Mouse (Mus musculus): ENCODE measurements around the gene C1qc. TPM values are rescaled to one million over a fixed set of nuclear protein-coding genes. Genes with fewer than 3 reads are reported as not detected.

C1qc gene
- polyA plus RNA-seq (2015; fragmentation: Nextera tagmentation; extraction: Ambion mirVana): 29.3 and 30.9 TPM in 2 replicates

DNA sequence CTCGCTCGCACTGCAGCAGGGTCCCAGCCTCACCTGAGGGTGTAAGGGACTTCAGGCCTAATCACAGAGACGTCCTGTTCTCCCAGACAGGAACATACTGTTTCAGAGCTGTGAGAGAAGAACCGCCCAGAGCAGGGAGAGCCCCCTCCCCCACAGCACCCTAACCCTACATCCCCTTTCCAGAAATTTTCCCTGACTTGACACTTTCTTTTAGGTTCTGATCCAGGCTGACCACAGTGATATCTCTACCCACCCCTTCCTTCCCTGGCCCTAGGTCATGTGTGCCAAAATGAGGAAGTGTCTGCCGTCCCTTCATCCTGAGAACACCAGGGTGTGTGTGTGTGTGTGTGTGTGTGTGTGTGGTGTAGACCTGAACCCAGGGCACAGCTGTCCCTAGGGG lies at the start of gene C1qc:
TSS of gene C1qc (minus strand) at position 255 of the 400 bp plus-strand sequence.
- 53% methylated on average over 4 of the region's 5 CpGs for WGBS
- H3K4me2 ChIP-seq (replicated peaks; ENCODE audit: low read depth, low read length): no peak within 1 kb of the TSS
- no peaks in the 10 kb centered on the region for H3K36me3 ChIP-seq (ENCODE audit: insufficient read depth, low read length)
- DNase-seq (ENCODE audit: low spot score) (no peak), ATAC-seq (no peak; the same call in 1 of the 2 replicates)
- no peaks in the 10 kb centered on the region for H3K9me3 ChIP-seq (ENCODE audit: low read length)
- no peaks in the 10 kb centered on the region for H3K4me1 ChIP-seq (ENCODE audit: insufficient read depth, low read depth, low read length)
- H3K4me3 ChIP-seq (ENCODE audit: low read depth, low read length): no peak within 1 kb of the TSS
- no peaks in the 10 kb centered on the region for H3K27me3 ChIP-seq (replicated peaks; ENCODE audit: insufficient read depth, low read length)
- H3K9ac ChIP-seq (replicated peaks; ENCODE audit: low read depth): no peak within 1 kb of the TSS
- H3K27ac ChIP-seq (ENCODE audit: low read length): no peak within 1 kb of the TSS
- TF ChIP-seq EP300 (IDR thresholded peaks at IDR 0.05): no peak

DNA sequence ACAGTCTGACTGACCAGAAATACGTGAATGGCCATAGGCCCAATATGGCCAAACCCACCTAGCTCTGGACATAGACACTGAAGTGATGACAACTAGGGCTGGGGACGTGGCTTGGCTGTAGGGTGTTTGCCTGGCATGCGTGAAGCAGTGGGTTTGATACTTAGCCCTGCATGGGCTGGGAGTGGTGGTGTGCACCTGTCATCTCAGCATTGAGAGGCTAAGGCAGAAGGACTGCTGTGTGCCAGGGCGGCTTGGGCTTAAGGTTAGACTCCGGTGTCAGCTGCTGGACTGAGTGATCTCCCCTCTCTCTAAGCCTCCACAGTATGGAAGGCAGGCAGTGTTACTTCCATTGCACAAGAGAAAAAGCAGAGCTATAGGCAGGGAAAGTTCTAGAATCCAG lies 45.1 kb upstream of the C1qc start:
- no peak for ATAC-seq
- H3K36me3 ChIP-seq (ENCODE audit: insufficient read depth, low read length): no peaks in the 10 kb centered on the region

DNA sequence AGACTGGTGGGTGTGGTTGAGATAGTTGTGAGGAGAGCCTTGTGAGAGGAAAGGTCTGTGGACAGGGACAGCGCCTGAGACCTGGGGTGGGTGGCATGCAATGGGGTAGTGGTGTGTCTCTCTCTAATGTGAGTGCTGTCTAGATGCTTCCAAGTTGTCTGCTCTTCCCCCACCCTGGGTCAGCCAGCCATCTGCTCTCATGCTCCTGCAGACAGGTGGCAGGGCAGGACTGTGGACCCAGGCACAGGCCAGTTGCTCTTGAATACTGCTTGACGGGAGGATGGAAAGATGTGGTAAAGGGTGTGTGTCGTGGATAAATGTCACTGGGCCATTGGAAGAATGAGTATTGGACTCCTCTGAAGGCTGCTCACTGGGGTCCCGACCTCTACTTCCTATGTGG lies 44.5 kb upstream of the C1qc start:
- H3K27ac ChIP-seq (ENCODE audit: low read length): no peak overlapping the region
- no peak overlapping the region for H3K4me3 ChIP-seq (ENCODE audit: low read depth, low read length)
- H3K9me3 ChIP-seq (ENCODE audit: low read length): no peaks in the 10 kb centered on the region
- H3K27me3 ChIP-seq (replicated peaks; ENCODE audit: insufficient read depth, low read length): no peaks in the 10 kb centered on the region
- ATAC-seq (no peak), DNase-seq (ENCODE audit: low spot score) (no peak)
- no peak overlapping the region for H3K4me2 ChIP-seq (replicated peaks; ENCODE audit: low read depth, low read length)
- no peaks in the 10 kb centered on the region for H3K36me3 ChIP-seq (ENCODE audit: insufficient read depth, low read length)
- TF ChIP-seq EP300 (IDR thresholded peaks at IDR 0.05): no peak
- TF ChIP-seq CTCF (IDR thresholded peaks at IDR 0.05): no peak
- WGBS: 69% methylated on average over 4 of the region's 4 CpGs
- H3K9ac ChIP-seq (replicated peaks; ENCODE audit: low read depth): no peak overlapping the region
- no peaks in the 10 kb centered on the region for H3K4me1 ChIP-seq (ENCODE audit: insufficient read depth, low read depth, low read length)

More for the DNA sequence above, 45.1 kb upstream of the C1qc start:
- 80% methylated on average over 5 of the region's 5 CpGs for WGBS
- Histone ChIP-seq H3K9ac (replicated peaks; ENCODE audit: low read depth) (no peak overlapping the region), H3K27me3 (replicated peaks; ENCODE audit: insufficient read depth, low read length) (no peaks in the 10 kb centered on the region), H3K4me1 (ENCODE audit: insufficient read depth, low read depth, low read length) (no peaks in the 10 kb centered on the region), H3K4me2 (replicated peaks; ENCODE audit: low read depth, low read length) (no peak overlapping the region), H3K9me3 (ENCODE audit: low read length) (no peaks in the 10 kb centered on the region), H3K27ac (ENCODE audit: low read length) (no peak overlapping the region), H3K4me3 (ENCODE audit: low read depth, low read length) (no peak overlapping the region)
- DNase-seq (ENCODE audit: low spot score): no peak
- TF ChIP-seq CTCF (IDR thresholded peaks at IDR 0.05) (no peak), EP300 (IDR thresholded peaks at IDR 0.05) (no peak)

DNA sequence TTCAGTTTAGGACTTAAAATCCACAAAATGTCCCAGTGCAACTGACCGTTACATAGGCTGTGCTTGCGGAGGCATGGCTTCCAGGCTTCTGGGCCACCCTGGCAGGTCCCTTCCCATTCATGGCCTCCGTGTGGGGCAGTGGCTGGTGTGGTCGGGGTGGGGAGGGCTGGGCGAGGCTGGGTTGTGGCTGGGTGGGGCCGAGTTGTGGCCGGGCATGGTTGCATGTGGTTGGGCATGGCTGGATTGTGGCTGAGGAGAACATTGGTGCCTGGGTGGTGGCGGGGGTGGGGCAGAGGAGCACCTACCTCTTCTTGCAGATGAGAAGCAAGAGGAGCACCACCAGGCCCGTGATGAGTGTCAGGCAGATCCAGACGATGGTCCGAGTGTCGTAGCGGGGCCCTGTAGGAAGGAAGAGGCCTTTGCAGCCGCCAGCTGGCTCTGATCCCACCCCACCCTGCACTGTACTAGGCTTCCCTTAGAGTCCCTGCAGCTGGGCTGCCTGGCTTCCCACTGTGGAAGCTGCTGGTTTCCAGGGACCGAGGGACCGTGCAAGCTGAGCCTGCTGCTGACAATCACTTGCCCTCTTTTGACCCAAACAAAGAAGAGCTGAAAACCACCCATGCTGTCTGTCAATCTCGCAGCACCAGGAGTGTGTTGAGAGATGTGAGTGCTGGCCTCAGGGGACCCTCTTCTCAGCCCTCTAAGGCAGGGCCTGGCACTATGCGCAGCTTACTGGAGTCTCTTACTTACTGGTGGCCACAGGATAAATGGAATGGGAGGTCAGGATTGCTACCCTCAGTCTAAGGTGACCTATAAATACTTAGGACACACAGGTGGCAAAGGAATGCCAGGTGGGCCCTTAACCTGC lies 42.1 kb upstream of the C1qc start:
- ATAC-seq: peak; percentile 73; the same call in 1 of the 2 replicates
- H3K27ac ChIP-seq (ENCODE audit: low read length): no peak overlapping the region
- no peak overlapping the region for H3K4me2 ChIP-seq (replicated peaks; ENCODE audit: low read depth, low read length)
- no peaks in the 10 kb centered on the region for H3K9me3 ChIP-seq (ENCODE audit: low read length)
- TF ChIP-seq EP300 (IDR thresholded peaks at IDR 0.05) (no peak), CTCF (IDR thresholded peaks at IDR 0.05) (no peak)
- H3K4me1 ChIP-seq (ENCODE audit: insufficient read depth, low read depth, low read length): no peaks in the 10 kb centered on the region
- 36% methylated on average over 18 of the region's 18 CpGs for WGBS
- no peak overlapping the region for H3K4me3 ChIP-seq (ENCODE audit: low read depth, low read length)
- no peaks in the 10 kb centered on the region for H3K27me3 ChIP-seq (replicated peaks; ENCODE audit: insufficient read depth, low read length)
- no peaks in the 10 kb centered on the region for H3K36me3 ChIP-seq (ENCODE audit: insufficient read depth, low read length)
- no peak overlapping the region for H3K9ac ChIP-seq (replicated peaks; ENCODE audit: low read depth)
- peak; percentile 46 for DNase-seq (ENCODE audit: low spot score)

DNA sequence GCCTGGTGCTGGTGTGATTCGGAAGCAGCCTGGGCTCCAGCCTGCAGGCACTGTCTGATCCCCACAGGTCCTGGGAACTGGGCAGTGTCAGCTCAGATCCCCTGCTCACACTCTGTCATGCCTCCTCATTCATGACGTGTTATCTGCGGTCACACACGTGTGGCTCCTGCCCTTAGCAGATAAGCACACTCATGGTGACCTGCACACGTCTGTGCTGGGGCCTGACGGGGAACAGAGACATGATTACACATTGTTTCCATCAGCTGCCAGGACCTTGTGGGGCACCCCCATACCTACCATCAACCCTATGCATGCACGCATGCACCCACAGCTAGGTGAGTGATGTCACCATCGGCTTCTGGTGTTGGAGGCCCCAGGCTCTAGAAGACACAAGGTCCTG lies 37.6 kb upstream of the C1qc start:
- H3K4me1 ChIP-seq (ENCODE audit: insufficient read depth, low read depth, low read length): no peaks in the 10 kb centered on the region
- ATAC-seq: no peak
- H3K9ac ChIP-seq (replicated peaks; ENCODE audit: low read depth): no peak overlapping the region
- no peaks in the 10 kb centered on the region for H3K36me3 ChIP-seq (ENCODE audit: insufficient read depth, low read length)
- TF ChIP-seq CTCF (IDR thresholded peaks at IDR 0.05) (no peak), EP300 (IDR thresholded peaks at IDR 0.05) (no peak)
- no peak for DNase-seq (ENCODE audit: low spot score)
- H3K27me3 ChIP-seq (replicated peaks; ENCODE audit: insufficient read depth, low read length): 0 out of 2 replicates have a peak, but pooled peaks cover 3% of the 10 kb centered on the region
- no peak overlapping the region for H3K4me2 ChIP-seq (replicated peaks; ENCODE audit: low read depth, low read length)
- H3K27ac ChIP-seq (ENCODE audit: low read length): no peak overlapping the region
- no peaks in the 10 kb centered on the region for H3K9me3 ChIP-seq (ENCODE audit: low read length)
- no peak overlapping the region for H3K4me3 ChIP-seq (ENCODE audit: low read depth, low read length)
- WGBS: 77% methylated on average over 8 of the region's 8 CpGs

DNA sequence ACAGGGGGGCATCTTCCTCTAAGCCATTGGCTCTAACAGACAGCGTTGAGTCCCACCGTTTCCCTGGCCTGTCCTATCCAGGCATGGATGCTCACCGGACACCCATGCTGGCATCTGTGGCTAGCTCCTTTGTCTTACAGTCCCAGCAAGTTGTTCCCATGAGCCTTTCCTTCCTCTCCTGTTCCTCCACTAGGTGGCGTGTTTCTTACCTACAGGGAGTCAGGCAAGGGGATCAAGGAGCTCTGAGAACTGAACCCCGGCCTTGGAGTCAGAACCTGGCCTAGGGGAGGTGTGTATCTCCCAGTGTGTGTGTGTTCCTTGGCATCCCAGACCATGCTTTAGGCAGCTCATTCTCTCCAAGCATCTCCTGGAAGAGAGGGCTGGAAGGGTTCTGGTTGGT lies 36.1 kb upstream of the C1qc start:
- Histone ChIP-seq H3K27me3 (replicated peaks; ENCODE audit: insufficient read depth, low read length) (0 out of 2 replicates have a peak, but pooled peaks cover 3% of the 10 kb centered on the region), H3K27ac (ENCODE audit: low read length) (no peak overlapping the region), H3K4me3 (ENCODE audit: low read depth, low read length) (no peak overlapping the region), H3K9ac (replicated peaks; ENCODE audit: low read depth) (no peak overlapping the region), H3K4me2 (replicated peaks; ENCODE audit: low read depth, low read length) (no peak overlapping the region), H3K36me3 (ENCODE audit: insufficient read depth, low read length) (no peaks in the 10 kb centered on the region), H3K9me3 (ENCODE audit: low read length) (no peaks in the 10 kb centered on the region), H3K4me1 (ENCODE audit: insufficient read depth, low read depth, low read length) (no peaks in the 10 kb centered on the region)
- ATAC-seq (no peak), DNase-seq (ENCODE audit: low spot score) (peak; percentile 13)
- 12% methylated on average over 5 of the region's 5 CpGs for WGBS
- TF ChIP-seq EP300 (IDR thresholded peaks at IDR 0.05): no peak
- TF ChIP-seq CTCF (IDR thresholded peaks at IDR 0.05): peak; percentile 67

Measured in lung, postnatal 0 days (tissue).